Mouse (Mus musculus) MEL (cell line): Measurements from ENCODE around the gene Gphb5. TPM values are rescaled to one million over a fixed set of nuclear protein-coding genes. Genes with fewer than 3 reads are reported as not detected.

Experiments used
- DNase-seq: peaks from one replicate; pipeline ENCODE4 v3.0.0; 2011; ENCODE audit warnings: low read depth, low spot score
- H3K27ac ChIP-seq: 2 replicates; pipeline ENCODE4 v1.5.1; 2012; ENCODE audit warnings: low read depth, mild to moderate bottlenecking, control low read depth, low read length, moderate library complexity; ENCODE audit not compliant: control insufficient read depth
- H3K27me3 ChIP-seq, 2 experiments: fragments of 150-350 bp in 1 of 2; sonication (generic) in 1 of 2; 2 replicates each; pipeline ENCODE4 v1.6.1; 2012; ENCODE audit warnings: low read length in 2 of 2, mild to moderate bottlenecking in 2 of 2, improper control_type of control experiment in 1 of 2, moderate library complexity in 1 of 2; ENCODE audit not compliant: insufficient read depth in 2 of 2, control insufficient read depth in 1 of 2
- H3K36me3 ChIP-seq, 2 experiments: 2 replicates each; pipeline ENCODE4 v1.6.1; 2012 to 2014; ENCODE audit warnings: low read length in 2 of 2, improper control_type of control experiment in 1 of 2, inconsistent platforms in 1 of 2, mild to moderate bottlenecking in 1 of 2; ENCODE audit not compliant: insufficient read depth in 2 of 2, control insufficient read depth in 1 of 2
- H3K4me1 ChIP-seq, 2 experiments: fragments of 150-350 bp in 1 of 2; sonication (generic) in 1 of 2; 2 replicates each; pipeline ENCODE4 v1.6.1; 2012; ENCODE audit warnings: low read length in 2 of 2, improper control_type of control experiment in 1 of 2, mild to moderate bottlenecking in 1 of 2; ENCODE audit not compliant: insufficient read depth in 2 of 2, control insufficient read depth in 1 of 2
- H3K4me3 ChIP-seq, 2 experiments: fragments of 150-350 bp in 1 of 2; sonication (generic) in 1 of 2; 2 replicates each; pipeline ENCODE4 v1.5.1; 2012; ENCODE audit warnings: low read depth in 2 of 2, low read length in 2 of 2, mild to moderate bottlenecking in 2 of 2, moderate library complexity in 2 of 2, control low read depth in 1 of 2, improper control_type of control experiment in 1 of 2; ENCODE audit not compliant: control insufficient read depth in 1 of 2, insufficient read depth in 1 of 2
- H3K79me2 ChIP-seq: 2 replicates; pipeline ENCODE4 v1.6.1; 2012; ENCODE audit warnings: mild to moderate bottlenecking, low read length, moderate library complexity; ENCODE audit not compliant: control insufficient read depth, poor library complexity, insufficient read depth
- H3K9ac ChIP-seq: 2 replicates; pipeline ENCODE4 v1.6.1; 2012; ENCODE audit warnings: low read depth, mild to moderate bottlenecking, control low read depth, low read length, moderate library complexity; ENCODE audit not compliant: control insufficient read depth, poor library complexity, severe bottlenecking
- H3K9me3 ChIP-seq: fragments of 150-350 bp; sonication (generic); replicated peaks from 2 replicates; pipeline ENCODE4 v1.6.1; 2012; ENCODE audit warnings: mild to moderate bottlenecking, low read length, improper control_type of control experiment, moderate library complexity; ENCODE audit not compliant: insufficient read depth
- CHD1 ChIP-seq: IDR thresholded peaks from 2 replicates; pipeline ENCODE4 v1.6.1; 2012; ENCODE audit warnings: low read depth, mild to moderate bottlenecking, inconsistent platforms, low read length, improper control_type of control experiment
- CHD2 ChIP-seq: IDR thresholded peaks from 2 replicates; pipeline ENCODE4 v1.6.1; 2011; ENCODE audit warnings: low read length, improper control_type of control experiment
- E2F4 ChIP-seq: IDR thresholded peaks from 2 replicates; pipeline ENCODE4 v1.6.1; 2011; ENCODE audit warnings: low read depth, low read length, improper control_type of control experiment, borderline replicate concordance
- ELF1 ChIP-seq: IDR thresholded peaks from 2 replicates; pipeline ENCODE4 v1.6.1; 2014; ENCODE audit warnings: low read depth, mild to moderate bottlenecking, inconsistent platforms, low read length, improper control_type of control experiment, moderate library complexity
- EP300 ChIP-seq, 2 experiments: IDR thresholded peaks; 2 replicates each; pipeline ENCODE4 v1.6.1; 2011; ENCODE audit warnings: improper control_type of control experiment in 2 of 2, low read length in 2 of 2, low read depth in 1 of 2, mild to moderate bottlenecking in 1 of 2
- GABPA ChIP-seq: IDR thresholded peaks from 2 replicates; pipeline ENCODE4 v1.6.1; 2012; ENCODE audit warnings: low read depth, mild to moderate bottlenecking, inconsistent platforms, low read length, improper control_type of control experiment, moderate library complexity
- GATA1 ChIP-seq: IDR thresholded peaks from 2 replicates; pipeline ENCODE4 v1.6.1; 2011; ENCODE audit warnings: low read depth, low read length, improper control_type of control experiment
- MAFK ChIP-seq: IDR thresholded peaks from 2 replicates; pipeline ENCODE4 v1.6.1; 2011; ENCODE audit warnings: low read depth, mild to moderate bottlenecking, low read length, improper control_type of control experiment, borderline replicate concordance
- MAX ChIP-seq: IDR thresholded peaks from 2 replicates; pipeline ENCODE4 v1.6.1; 2011; ENCODE audit warnings: low read length, improper control_type of control experiment
- MEF2A ChIP-seq: IDR thresholded peaks from 2 replicates; pipeline ENCODE4 v1.6.1; 2014; ENCODE audit warnings: low read depth, mild to moderate bottlenecking, inconsistent platforms, low read length, improper control_type of control experiment; ENCODE audit not compliant: poor library complexity, insufficient replicate concordance, severe bottlenecking; ENCODE audit errors: extremely low read depth
- MXI1 ChIP-seq: IDR thresholded peaks from 2 replicates; pipeline ENCODE4 v1.6.1; 2011; ENCODE audit warnings: mild to moderate bottlenecking, low read depth, low read length, improper control_type of control experiment
- MYC ChIP-seq: IDR thresholded peaks from 2 replicates; pipeline ENCODE4 v1.6.1; 2011; ENCODE audit warnings: low read depth, mild to moderate bottlenecking, low read length, improper control_type of control experiment, moderate library complexity
- POLR2A ChIP-seq, 2 experiments: IDR thresholded peaks; 2 replicates each; pipeline ENCODE4 v1.6.1; 2011 to 2012; ENCODE audit warnings: low read length in 2 of 2, mild to moderate bottlenecking in 2 of 2, control low read depth in 1 of 2, improper control_type of control experiment in 1 of 2, low read depth in 1 of 2, moderate library complexity in 1 of 2; ENCODE audit not compliant: control insufficient read depth in 1 of 2, insufficient read depth in 1 of 2, poor library complexity in 1 of 2
- RCOR1 ChIP-seq: IDR thresholded peaks from 2 replicates; pipeline ENCODE4 v1.6.1; 2012; ENCODE audit warnings: low read depth, mild to moderate bottlenecking, inconsistent platforms, low read length, improper control_type of control experiment
- SIN3A ChIP-seq: IDR thresholded peaks from 2 replicates; pipeline ENCODE4 v1.6.1; 2012; ENCODE audit warnings: low read length, improper control_type of control experiment, inconsistent platforms
- TAL1 ChIP-seq: IDR thresholded peaks from 2 replicates; pipeline ENCODE4 v1.6.1; 2012; ENCODE audit warnings: mild to moderate bottlenecking, inconsistent platforms, low read length, moderate library complexity, mixed read lengths
- TBP ChIP-seq: IDR thresholded peaks from 2 replicates; pipeline ENCODE4 v1.8.0; 2011; ENCODE audit warnings: low read depth, low read length, improper control_type of control experiment
- UBTF ChIP-seq: IDR thresholded peaks from 2 replicates; pipeline ENCODE4 v1.6.1; 2012; ENCODE audit warnings: low read depth, mild to moderate bottlenecking, inconsistent platforms, low read length, improper control_type of control experiment, moderate library complexity, borderline replicate concordance; ENCODE audit not compliant: insufficient read depth
- USF1 ChIP-seq: IDR thresholded peaks from 2 replicates; pipeline ENCODE4 v1.6.1; 2014; ENCODE audit warnings: low read depth, mild to moderate bottlenecking, inconsistent platforms, low read length, improper control_type of control experiment, moderate library complexity
- ZMIZ1 ChIP-seq: IDR thresholded peaks from 2 replicates; pipeline ENCODE4 v1.6.1; 2012; ENCODE audit warnings: low read depth, mild to moderate bottlenecking, inconsistent platforms, low read length, improper control_type of control experiment, moderate library complexity
- ZNF384 ChIP-seq: IDR thresholded peaks from 2 replicates; pipeline ENCODE4 v1.6.1; 2012; ENCODE audit warnings: low read depth, mild to moderate bottlenecking, inconsistent platforms, low read length, improper control_type of control experiment
- polyA plus RNA-seq, 2 experiments: library from polyadenylated mRNA; stranded (reverse) in 1 of 2; unstranded in 1 of 2; fragments of >175 nt in 1 of 2; fragments of >200 nt in 1 of 2; gene quantifications; 2 replicates each; pipeline versions ENCODE4 v1.2.1 to v1.2.4; 2012; ENCODE audit warnings: low replicate concordance in 2 of 2, low read depth in 1 of 2; ENCODE audit not compliant: insufficient read length in 2 of 2, insufficient read depth in 1 of 2, missing spikeins in 1 of 2
- total RNA-seq: library from RNA; depleted of rRNA; stranded (reverse); fragments of 300-350 nt; gene quantifications from 2 replicates; pipeline ENCODE4 v1.2.3, GENCODE M21; 2012

Gphb5 gene
- total and polyA plus RNA-seq, 3 experiments, result not detected

GRCm38 (mm10) chr12:75414991-75415390, 1.6 kb downstream of the Gphb5 start:
- Histone ChIP-seq H3K9ac (no peak overlapping the region), H3K9me3 (no peaks in the 10 kb centered on the region), H3K4me1 (no peaks in the 10 kb centered on the region), H3K79me2 (no peaks in the 10 kb centered on the region), H3K27ac (no peak overlapping the region)
- TF ChIP-seq MAX (no peak), SIN3A (no peak), GABPA (no peak), ZNF384 (no peak), USF1 (no peak), MAFK (no peak), E2F4 (no peak), MEF2A (no peak), TBP (no peak), CHD1 (no peak), ZMIZ1 (no peak), ELF1 (no peak), TAL1 (no peak), CHD2 (no peak), RCOR1 (no peak), GATA1 (no peak), UBTF (no peak), EP300 (IDR thresholded peaks at IDR 0.05; ENCODE audit: low read depth in 1 of 2, low read length in 2 of 2) (no peak), POLR2A (IDR thresholded peaks at IDR 0.05; ENCODE audit: control insufficient read depth in 1 of 2, insufficient read depth in 1 of 2, low read depth in 1 of 2, low read length in 2 of 2, poor library complexity in 1 of 2) (no peak)
- TF ChIP-seq, all 39 proteins: peak for 0
- DNase-seq, result no peak
- H3K4me3 ChIP-seq, result no peak overlapping the region
- no peaks in the 10 kb centered on the region for H3K36me3 ChIP-seq
- no peaks in the 10 kb centered on the region; a peak in 1 of 4 replicates for H3K27me3 ChIP-seq

GRCm38 (mm10) chr12:75412964-75413363, 3.6 kb downstream of the Gphb5 start:
- Histone ChIP-seq H3K4me3 (no peak overlapping the region), H3K79me2 (no peaks in the 10 kb centered on the region), H3K9ac (no peak overlapping the region), H3K4me1 (no peaks in the 10 kb centered on the region), H3K9me3 (no peaks in the 10 kb centered on the region), H3K36me3 (no peaks in the 10 kb centered on the region), H3K27me3 (peaks cover 3% of the 10 kb centered on the region in 2 experiments; a peak in 3 of 4 replicates), H3K27ac (no peak overlapping the region)
- TF ChIP-seq MXI1 (no peak), MAX (no peak), MYC (no peak)
- no peak for DNase-seq
